Mouse (Mus musculus) C2C12 (cell line): ENCODE results near the gene Gm20696. TPM values are rescaled to one million over a fixed set of nuclear protein-coding genes. Genes with fewer than 3 reads are reported as not detected.
A peak's percentile ranks its signal among the peaks of the same experiment; 100 is the strongest.

Experiments used
- H3K27me3 ChIP-seq: one replicate; pipeline ENCODE4 v1.6.1; 2011; ENCODE audit not compliant: control insufficient read depth, insufficient read depth, insufficient read length
- H3K36me3 ChIP-seq: one replicate; pipeline ENCODE4 v1.6.1; 2011; ENCODE audit not compliant: control insufficient read depth, insufficient read depth
- H3K4me3 ChIP-seq: one replicate; pipeline ENCODE4 v1.5.1; 2011; ENCODE audit warnings: mild to moderate bottlenecking, control low read depth; ENCODE audit not compliant: poor library complexity, insufficient read depth, severe bottlenecking
- H3K79me2 ChIP-seq: one replicate; pipeline ENCODE4 v1.6.1; 2011; ENCODE audit not compliant: control insufficient read depth, insufficient read depth
- H3K79me3 ChIP-seq: one replicate; pipeline ENCODE4 v1.6.1; 2011; ENCODE audit warnings: low read depth, control low read depth
- H3ac ChIP-seq: one replicate; pipeline ENCODE3; 2011; ENCODE audit warnings: low read depth; ENCODE audit not compliant: control insufficient read depth, insufficient read length
- CEBPB ChIP-seq: IDR thresholded peaks from one replicate; pipeline ENCODE4 v1.6.1; 2011; ENCODE audit warnings: low read depth, mild to moderate bottlenecking, control low read depth, moderate library complexity
- CTCF ChIP-seq: IDR thresholded peaks from one replicate; pipeline ENCODE4 v1.5.1; 2011; ENCODE audit not compliant: control insufficient read depth, insufficient read depth, insufficient read length
- MAX ChIP-seq: IDR thresholded peaks from one replicate; pipeline ENCODE4 v1.6.1; 2011; ENCODE audit warnings: mild to moderate bottlenecking, control low read depth
- MYOD1 ChIP-seq: IDR thresholded peaks from one replicate; pipeline ENCODE4 v1.6.1; 2011; ENCODE audit warnings: low read depth; ENCODE audit not compliant: control insufficient read depth, insufficient read length
- MYOG ChIP-seq: IDR thresholded peaks from one replicate; pipeline ENCODE4 v1.6.1; 2011; ENCODE audit not compliant: control insufficient read depth, insufficient read length; ENCODE audit errors: extremely low read depth
- USF1 ChIP-seq: IDR thresholded peaks from one replicate; pipeline ENCODE4 v1.6.1; 2011; ENCODE audit warnings: low read depth, mild to moderate bottlenecking, control low read depth, moderate library complexity
- polyA plus RNA-seq: library from polyadenylated mRNA; unstranded; fragments of >200 nt; fragmentation: generic; extraction: Trizol; gene quantifications from one replicate; pipeline ENCODE4 v1.2.1, GENCODE M21; 2012; ENCODE audit warnings: missing spikeins

Gm20696 gene
- polyA plus RNA-seq, 1 experiment = 0.20 TPM

DNA sequence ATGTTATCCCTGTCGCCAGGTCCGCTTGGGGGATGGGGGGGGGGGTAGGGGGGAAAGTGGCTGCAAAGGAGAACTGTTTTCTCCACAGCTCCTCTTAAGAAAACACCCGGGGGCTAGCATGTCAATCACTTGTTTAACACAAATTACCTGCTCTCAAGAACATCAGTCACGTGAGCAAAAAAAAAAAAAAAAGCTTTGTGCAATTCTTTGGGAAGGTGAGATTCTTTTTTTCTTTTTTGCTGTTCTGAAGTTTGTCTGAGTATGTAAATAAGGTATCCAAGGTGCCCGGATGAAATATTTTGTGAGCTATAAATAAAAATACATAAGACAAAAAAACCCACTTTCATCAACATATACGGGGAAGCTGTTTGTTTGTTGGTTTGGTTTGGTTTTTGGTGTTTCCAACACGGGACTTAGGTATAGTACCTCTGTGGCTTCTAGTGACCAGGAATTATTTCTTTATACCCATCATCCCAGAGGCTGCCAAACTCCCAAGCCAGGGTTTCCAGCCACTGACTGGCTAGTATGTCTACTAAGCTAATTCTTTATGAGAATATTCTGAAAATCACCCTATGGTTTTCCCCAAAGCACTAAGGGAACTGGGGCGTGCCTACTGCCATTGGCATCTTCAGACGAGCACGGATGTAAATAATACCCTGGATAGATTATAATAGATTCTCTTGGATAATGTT lies 142.8 kb downstream of the Gm20696 start:
- H3K36me3 ChIP-seq = no peaks in the 10 kb centered on the region
- H3K27me3 ChIP-seq = no peaks in the 10 kb centered on the region
- H3K79me2 ChIP-seq = no peaks in the 10 kb centered on the region
- TF ChIP-seq CTCF (no peak), USF1 (peak; percentile 82), MYOD1 (no peak)
- H3K4me3 ChIP-seq = peak overlapping the region; percentile 53
- no peaks in the 10 kb centered on the region for H3K79me3 ChIP-seq
- peak overlapping the region; percentile 49 for H3ac ChIP-seq

DNA sequence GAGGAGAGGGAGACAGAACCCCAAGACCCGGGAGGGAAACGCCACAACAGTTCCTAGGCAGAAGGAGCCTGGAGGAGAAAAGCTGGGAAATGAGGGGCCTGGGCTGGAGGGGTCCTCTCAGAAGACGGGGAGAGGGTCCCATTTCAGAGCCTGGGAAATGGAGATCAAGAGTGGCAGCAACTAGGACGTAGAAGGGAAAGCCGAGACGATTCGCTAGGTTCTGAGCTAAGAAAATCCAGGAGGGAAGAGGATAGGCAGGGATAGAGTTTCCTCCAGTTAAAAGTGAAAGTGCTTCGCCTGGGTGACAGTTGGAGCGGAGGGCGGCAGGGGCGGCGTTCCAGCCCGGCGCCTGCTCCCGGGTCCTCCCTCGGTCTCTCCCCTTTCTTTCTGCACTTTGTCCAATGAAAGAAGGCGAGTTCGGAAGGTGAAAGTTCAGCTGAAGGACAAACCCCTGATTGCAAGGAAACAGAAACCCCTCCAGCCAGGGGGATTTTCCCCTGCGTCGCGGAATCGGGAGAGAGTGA lies 143.4 kb downstream of the Gm20696 start:
- Histone ChIP-seq H3ac (peak overlapping the region; percentile 49), H3K27me3 (no peaks in the 10 kb centered on the region), H3K4me3 (peak overlapping the region; percentile 53), H3K36me3 (no peaks in the 10 kb centered on the region), H3K79me2 (no peaks in the 10 kb centered on the region), H3K79me3 (no peaks in the 10 kb centered on the region)
- TF ChIP-seq USF1 = no peak

DNA sequence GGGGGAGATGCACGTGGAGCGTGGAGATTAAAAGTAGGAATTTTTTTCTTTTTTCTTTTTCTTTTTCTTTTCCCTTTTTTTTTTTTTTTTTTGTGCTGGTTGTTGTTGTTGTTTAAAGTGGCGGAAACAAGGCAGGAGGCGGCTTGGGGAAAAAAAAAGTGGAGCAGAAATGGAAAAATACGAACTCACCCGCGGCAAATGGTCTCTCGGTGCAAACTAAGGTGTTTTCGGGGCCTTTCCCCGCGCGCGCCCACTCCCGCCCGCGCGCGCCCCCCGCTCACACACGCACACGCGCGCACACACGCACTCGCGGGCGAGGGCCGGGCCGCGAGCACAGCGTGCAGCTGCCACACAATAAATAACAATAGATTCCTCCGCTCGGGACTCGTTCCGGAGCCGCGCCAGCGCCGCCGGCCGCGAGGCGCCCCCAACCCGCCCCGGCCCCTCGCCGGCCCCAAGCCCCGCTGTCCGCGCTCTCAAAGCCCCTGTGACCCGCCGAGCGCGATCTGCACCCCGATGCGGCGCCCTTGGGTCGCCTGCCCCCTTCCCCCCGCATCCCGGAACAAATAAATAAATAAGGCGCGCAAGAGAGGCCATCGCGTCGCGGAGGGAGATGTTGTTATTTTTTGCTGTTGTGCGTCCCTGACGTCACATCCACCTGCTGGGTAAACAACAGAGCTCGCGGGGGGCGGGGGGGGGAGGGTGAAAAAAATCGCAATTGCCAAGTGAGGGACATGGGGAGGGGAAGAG lies 144.1 kb downstream of the Gm20696 start, which contains the start of gene Foxp1:
Gene Foxp1 (minus strand): TSS at position 363 of the 750 bp plus-strand sequence.
- peak within 1 kb of the TSS; percentile 91 for H3ac ChIP-seq
- no peaks in the 10 kb centered on the region for H3K36me3 ChIP-seq
- no peaks in the 10 kb centered on the region for H3K27me3 ChIP-seq
- TF ChIP-seq MAX (no peak), MYOD1 (peak; percentile 51)
- peak within 1 kb of the TSS; percentile 53 for H3K4me3 ChIP-seq
- no peaks in the 10 kb centered on the region for H3K79me3 ChIP-seq
- H3K79me2 ChIP-seq = no peaks in the 10 kb centered on the region

DNA sequence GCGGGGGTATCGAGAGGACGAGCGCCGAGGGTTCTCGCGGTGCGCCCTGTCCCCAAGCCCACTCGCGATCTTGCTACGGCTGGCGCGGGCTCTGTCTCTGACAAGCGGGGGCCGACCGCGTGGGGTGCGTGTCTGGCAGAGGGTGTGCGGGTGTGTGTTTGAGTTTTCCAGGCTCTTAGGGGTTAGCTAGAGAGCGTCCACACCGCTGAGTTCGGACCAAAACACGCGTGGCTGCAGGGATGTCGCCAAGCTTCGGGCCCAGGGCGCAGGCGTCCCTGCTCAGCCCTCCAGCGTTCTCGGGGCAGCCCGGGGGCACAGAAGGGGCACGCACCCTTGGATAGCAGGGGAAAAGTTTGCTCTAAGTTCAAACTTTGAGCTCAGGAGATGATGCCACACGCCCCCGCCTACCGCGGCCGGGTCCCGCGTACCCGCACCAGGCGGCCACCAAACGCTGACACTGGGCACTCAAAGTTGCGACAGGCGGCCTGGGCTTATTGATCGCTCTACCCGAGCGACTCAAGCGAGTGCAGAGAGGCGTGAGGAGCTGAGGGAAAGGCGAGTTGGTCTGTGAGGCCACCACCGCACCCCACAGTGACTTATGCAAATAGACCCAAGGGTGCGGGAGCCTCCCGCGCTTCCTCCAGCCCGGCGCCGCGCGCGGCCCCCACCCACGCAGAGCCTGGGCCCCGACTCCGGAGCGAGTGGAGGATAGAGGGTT lies 144.8 kb downstream of the Gm20696 start:
- TF ChIP-seq MYOG = no peak
- TF ChIP-seq CEBPB = no peak
- TF ChIP-seq USF1 = no peak
- no peak for TF ChIP-seq MAX
- no peaks in the 10 kb centered on the region for H3K36me3 ChIP-seq
- H3K79me2 ChIP-seq = no peaks in the 10 kb centered on the region
- peak overlapping the region; percentile 91 for H3ac ChIP-seq
- H3K79me3 ChIP-seq = no peaks in the 10 kb centered on the region
- no peaks in the 10 kb centered on the region for H3K27me3 ChIP-seq
- H3K4me3 ChIP-seq = peak overlapping the region; percentile 53

DNA sequence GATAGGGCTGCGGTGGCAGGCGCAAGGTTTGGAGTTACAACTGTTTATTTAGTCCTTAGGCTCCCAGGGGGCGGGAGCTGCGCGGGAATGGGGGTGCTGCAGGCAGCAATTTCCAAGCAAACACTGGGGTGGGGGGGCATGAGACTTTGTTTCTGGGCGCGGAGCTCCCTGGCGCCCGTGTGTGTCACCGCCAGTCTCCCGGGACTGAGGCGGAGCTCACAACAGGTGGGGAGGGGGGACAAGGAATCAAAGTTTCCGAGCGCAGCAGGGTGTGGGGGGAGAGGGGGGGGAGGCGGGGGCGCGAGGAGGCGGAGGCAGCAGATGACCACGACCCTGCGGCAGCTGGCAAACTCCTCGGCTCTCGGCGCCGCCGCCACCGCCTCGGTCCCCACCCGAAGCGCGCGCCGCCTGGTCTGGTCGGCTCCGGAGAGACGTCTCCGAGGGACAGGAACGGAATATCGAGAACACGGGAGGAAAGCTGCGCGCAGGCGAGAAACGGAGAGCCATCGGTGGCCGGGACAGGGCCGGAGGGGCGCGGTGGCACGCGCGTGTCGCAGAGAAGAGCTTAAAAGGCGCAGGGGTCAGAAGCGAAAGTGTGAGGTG lies 145.5 kb downstream of the Gm20696 start:
- TF ChIP-seq USF1 (no peak), MYOD1 (peak; percentile 39)
- Histone ChIP-seq H3K79me3 (no peaks in the 10 kb centered on the region), H3K4me3 (peak overlapping the region; percentile 53), H3K27me3 (no peaks in the 10 kb centered on the region), H3K36me3 (no peaks in the 10 kb centered on the region), H3K79me2 (no peaks in the 10 kb centered on the region), H3ac (peak overlapping the region; percentile 91)

DNA sequence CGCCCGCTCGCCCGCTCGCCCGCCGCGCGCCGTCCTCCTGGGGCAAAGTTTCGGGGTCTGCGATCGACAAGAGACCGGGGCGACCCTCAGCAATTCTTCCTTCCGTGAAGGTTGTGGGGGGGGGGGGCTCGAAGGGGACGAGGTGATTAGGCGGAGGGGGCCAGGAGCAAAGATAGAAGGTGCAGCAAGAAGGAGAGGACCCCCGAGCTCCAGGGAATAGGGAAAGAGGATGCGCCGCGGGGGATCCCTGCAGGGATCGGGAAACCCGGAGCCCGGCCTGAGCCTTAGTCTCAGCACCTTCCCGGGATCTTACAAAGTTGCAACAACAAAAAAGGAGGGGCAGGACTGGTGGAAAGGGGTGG lies 145.9 kb downstream of the Gm20696 start:
- Histone ChIP-seq H3K79me3 (no peaks in the 10 kb centered on the region), H3K27me3 (no peaks in the 10 kb centered on the region), H3K36me3 (no peaks in the 10 kb centered on the region), H3K79me2 (no peaks in the 10 kb centered on the region), H3ac (peak overlapping the region; percentile 75), H3K4me3 (peak overlapping the region; percentile 53)
- TF ChIP-seq MYOG = no peak
